Mouse (Mus musculus) embryo, embryonic 10 days (tissue): ENCODE measurements around the gene Elmsan1.

Experiments used
- DNase-seq: peaks from one replicate; pipeline ENCODE4 v3.0.0-alpha.2; 2015; ENCODE audit warnings: low spot score

Elmsan1 gene

GRCm38 (mm10) chr12:84100604-84101492 is 117.8 kb downstream of the Elmsan1 start, which contains the start of gene Acot6:
Acot6 (plus strand) TSS chr12:84100654.
- peak; percentile 78 for DNase-seq

GRCm38 (mm10) chr12:84100071-84100470 is 118.6 kb downstream of the Elmsan1 start:
- no peak for DNase-seq

- DNase-seq: no peak
Observed at GRCm38 (mm10) chr12:84099605-84100004, 119.1 kb downstream of the Elmsan1 start.
